16 mouse cellular contexts compared by ENCODE assay signal in genomic region chr3:88162811-88163210, GRCm38 (mm10). TPM values are rescaled to one million over a fixed set of nuclear protein-coding genes. Genes with fewer than 3 reads are reported as not detected.
DNase-seq lines count a peak whose midpoint lies in the region; TF ChIP-seq lines count a peak whose summit lies in the region.
"Had no signal": no experiment of that assay in that cellular context is flagged by ENCODE, and none has a peak within 500 bp of the region (broad histone marks: within the 10 kb centered on the region; RNA-seq: fewer than 3 reads in every experiment).

No protein-coding gene starts in this region.

- H3K36me3 ChIP-seq in heart, adult 2 months (ENCODE audit: control insufficient read depth, insufficient read depth, low read length): peaks cover 41% of the 10 kb centered on the region
- peaks cover 88% of the 10 kb centered on the region for H3K36me3 ChIP-seq in small intestine, adult 2 months (ENCODE audit: control insufficient read depth, insufficient read depth, low read length)

- H3K4me3 ChIP-seq in heart, adult 2 months: no peak overlapping the region
- no peak overlapping the region for H3K4me3 ChIP-seq in layer of hippocampus, adult 2 months
- no peak overlapping the region for H3K4me3 ChIP-seq in small intestine, adult 2 months (ENCODE audit: low read depth, low read length)
- H3K4me3 ChIP-seq: embryonic facial prominence, embryonic 12.5 days; embryonic facial prominence, embryonic 15.5 days; heart, embryonic 10.5 days; hindbrain, embryonic 15.5 days; intestine, embryonic 15.5 days had no signal

- TF ChIP-seq POLR2A in heart, adult 2 months (IDR thresholded peaks at IDR 0.05; ENCODE audit: insufficient read depth, low read depth, low read length): no peak
- no peak for TF ChIP-seq POLR2A in small intestine, adult 2 months (IDR thresholded peaks at IDR 0.05; ENCODE audit: low read depth, low read length)

- intact Hi-C loops in heart, adult 2 months (cut with DNase I): no loop called here

- H3K27ac ChIP-seq in heart, adult 2 months: peak overlapping the region; percentile 83
- peak overlapping the region; percentile 88 for H3K27ac ChIP-seq in layer of hippocampus, adult 2 months
- peak overlapping the region; percentile 33; the same call in 1 of the 2 replicates for H3K27ac ChIP-seq in small intestine, adult 2 months (ENCODE audit: insufficient read depth, low read depth, low read length)
- H3K27ac ChIP-seq: embryonic facial prominence, embryonic 12.5 days; embryonic facial prominence, embryonic 15.5 days; heart, embryonic 10.5 days; hindbrain, embryonic 15.5 days; intestine, embryonic 15.5 days had no signal

- no peaks in the 10 kb centered on the region for H3K27me3 ChIP-seq in heart, adult 2 months (ENCODE audit: control insufficient read depth, insufficient read depth, low read length)
- no peaks in the 10 kb centered on the region for H3K27me3 ChIP-seq in small intestine, adult 2 months (ENCODE audit: control insufficient read depth, insufficient read depth, low read length)
- H3K27me3 ChIP-seq: embryonic facial prominence, embryonic 12.5 days; embryonic facial prominence, embryonic 15.5 days; hindbrain, embryonic 15.5 days; intestine, embryonic 15.5 days had no signal

- peak; percentile 58 for DNase-seq in cerebellum, adult 9-11 months
- DNase-seq in cerebellum, adult 8-10 months: no peak
- DNase-seq in heart, adult 2 months: no peak
- DNase-seq in heart, adult 8-10 months (ENCODE audit: low spot score): no peak
- DNase-seq in layer of hippocampus, adult 2 months (ENCODE audit: low spot score in 2 of 2): no peak
- no peak for DNase-seq in layer of hippocampus, adult 9-11 months
- DNase-seq in urinary bladder, postnatal 4 days (ENCODE audit: low spot score in 2 of 2): no peak
- DNase-seq: adrenal gland, postnatal 14 days; kidney, adult 11 months had no signal

- no peak for TF ChIP-seq EP300 in heart, adult 2 months (IDR thresholded peaks at IDR 0.05; ENCODE audit: insufficient read depth, low read depth, low read length)

- 93% methylated on average over 4 of the region's 4 CpGs for WGBS in heart, adult 2 months
- WGBS in small intestine, adult 2 months: 87% methylated on average over 4 of the region's 4 CpGs

- H3K4me1 ChIP-seq in heart, adult 2 months (ENCODE audit: control insufficient read depth, insufficient read depth, low read length): peaks cover 27% of the 10 kb centered on the region
- H3K4me1 ChIP-seq in small intestine, adult 2 months (ENCODE audit: control insufficient read depth, insufficient read depth, insufficient read length, low read length): no peaks in the 10 kb centered on the region
- H3K4me1 ChIP-seq: embryonic facial prominence, embryonic 15.5 days; intestine, embryonic 15.5 days had no signal

- TF ChIP-seq CTCF in heart, adult 2 months (IDR thresholded peaks at IDR 0.05): no peak
- TF ChIP-seq CTCF in layer of hippocampus, adult 2 months (conservative IDR thresholded peaks at IDR 0.05): no peak
- no peak for TF ChIP-seq CTCF in small intestine, adult 2 months (IDR thresholded peaks at IDR 0.05; ENCODE audit: extremely low read depth, insufficient read length, insufficient replicate concordance, low read depth, low read length)

- peaks cover 2% of the 10 kb centered on the region; the same call in 1 of the 2 replicates for H3K79me2 ChIP-seq in heart, adult 2 months (replicated peaks; ENCODE audit: control insufficient read depth, insufficient read depth, low read length)

- no peak overlapping the region for H3K9ac ChIP-seq in heart, adult 2 months (ENCODE audit: low read depth, low read length)
- H3K9ac ChIP-seq: embryonic facial prominence, embryonic 12.5 days; embryonic facial prominence, embryonic 15.5 days; forebrain, postnatal 0 days; hindbrain, embryonic 15.5 days; intestine, embryonic 15.5 days had no signal

RNA-seq across cellular contexts. Expression of gene Mef2d, which starts 20.6 kb away (rescaled TPM):
- total RNA-seq in heart, adult 2 months (2021): 100 to 1,000 TPM; 118 to 129 TPM
- polyA plus RNA-seq in heart, adult 2 months (2012; rRNA removed): 119 and 122 TPM in 2 replicates
- total RNA-seq in heart, adult 8-10 months (2022): 100 to 1,000 TPM; 125 to 139 (median 131) TPM
- 100 to 1,000 TPM; 206 to 210 TPM for total RNA-seq in layer of hippocampus, adult 2 months (2021)
- polyA plus RNA-seq in small intestine, adult 2 months (2012; rRNA removed): 61.9 and 89.7 TPM in 2 replicates

Comparison
In these comparisons a context has a peak if more than half of its experiments do, and no peak if none do; other contexts are left out.
1. H3K27ac ChIP-seq: peak in every context shown above with its lines; median percentile 88 in layer of hippocampus, adult 2 months; 83 in heart, adult 2 months; 33 in small intestine, adult 2 months.